Mouse (Mus musculus): ENCODE results near the gene Pla2g10.

The Pla2g10 gene

DNA sequence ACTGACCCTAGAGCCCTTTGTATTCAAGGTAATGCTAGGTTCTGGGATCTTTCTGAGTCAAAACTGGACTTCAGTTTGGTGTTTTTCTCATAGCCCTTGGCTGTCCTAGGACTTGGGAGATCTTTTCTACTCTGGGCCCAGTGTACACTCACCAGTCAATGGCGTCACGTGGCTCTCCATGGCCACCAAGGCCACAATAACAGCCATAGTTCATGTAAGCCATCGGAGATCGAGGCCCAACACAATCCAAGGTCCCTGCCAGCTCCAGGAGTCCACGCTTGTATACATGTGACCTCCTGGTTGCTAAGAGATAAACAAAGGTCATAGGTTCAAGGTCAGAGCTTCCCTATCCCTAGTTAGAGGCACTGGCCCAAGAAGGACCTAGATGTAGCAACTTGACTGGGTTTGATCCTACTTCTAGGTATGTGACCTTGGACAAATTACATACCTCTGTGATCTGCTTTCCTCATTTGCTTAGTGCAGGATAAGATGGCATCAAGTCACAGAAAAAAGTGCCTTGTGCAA, 2.9 kb downstream of the Pla2g10 start:
- DNase-seq: no peak

DNA sequence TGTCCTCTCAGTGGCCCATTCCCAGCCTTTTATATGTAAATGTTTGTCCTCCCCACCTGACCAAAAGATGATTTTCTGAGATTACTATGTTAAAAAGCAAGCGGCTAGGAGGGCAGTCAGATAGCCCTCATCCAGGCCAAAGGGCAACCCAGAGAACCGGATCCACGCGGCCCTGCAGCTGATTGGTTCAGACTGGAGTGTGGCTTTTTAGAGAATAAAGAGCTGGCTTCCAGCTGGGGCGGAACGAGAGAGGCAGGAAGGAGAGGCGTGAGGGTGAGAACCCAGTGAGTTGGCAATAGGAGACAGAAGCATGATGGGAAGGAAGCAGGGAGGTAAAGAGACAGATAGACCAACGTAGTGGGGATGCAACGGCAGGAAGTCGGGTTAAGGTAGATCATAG, 7.8 kb downstream of the Pla2g10 start:
- DNase-seq: no peak

GRCm38 (mm10) chr16:13716821-13717553, 13.8 kb downstream of the Pla2g10 start:
- DNase-seq: no peak

- DNase-seq: no peak
Observed at GRCm38 (mm10) chr16:13714910-13715309, 15.9 kb downstream of the Pla2g10 start.

DNA sequence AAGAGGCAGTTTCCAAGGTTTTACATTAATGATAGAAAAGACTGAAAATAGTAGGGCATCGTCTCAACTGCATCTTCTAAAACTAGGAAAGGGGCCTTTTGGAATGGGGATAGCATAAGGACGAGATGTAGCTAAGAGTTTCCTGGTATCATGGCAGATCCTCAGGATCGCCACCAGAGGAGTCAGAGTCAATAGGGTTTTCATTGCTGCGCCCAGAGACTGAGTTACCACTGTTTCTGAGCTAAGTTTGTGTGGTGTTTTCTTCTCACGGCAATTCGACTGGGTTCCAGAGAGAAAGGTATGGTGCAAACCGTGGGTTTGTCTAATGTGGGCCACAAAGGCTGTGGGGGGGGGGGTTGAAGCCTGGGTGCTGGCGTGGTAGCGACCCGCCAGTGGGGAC, 26.1 kb downstream of the Pla2g10 start:
- DNase-seq: no peak

- peak; percentile 5 for DNase-seq
Observed at GRCm38 (mm10) chr16:13702184-13702583, 28.6 kb downstream of the Pla2g10 start.

- DNase-seq: no peak
Observed at GRCm38 (mm10) chr16:13698998-13699397, 31.8 kb downstream of the Pla2g10 start.

- no peak for DNase-seq
Observed at GRCm38 (mm10) chr16:13678601-13679319, 52.0 kb downstream of the Pla2g10 start.

DNA sequence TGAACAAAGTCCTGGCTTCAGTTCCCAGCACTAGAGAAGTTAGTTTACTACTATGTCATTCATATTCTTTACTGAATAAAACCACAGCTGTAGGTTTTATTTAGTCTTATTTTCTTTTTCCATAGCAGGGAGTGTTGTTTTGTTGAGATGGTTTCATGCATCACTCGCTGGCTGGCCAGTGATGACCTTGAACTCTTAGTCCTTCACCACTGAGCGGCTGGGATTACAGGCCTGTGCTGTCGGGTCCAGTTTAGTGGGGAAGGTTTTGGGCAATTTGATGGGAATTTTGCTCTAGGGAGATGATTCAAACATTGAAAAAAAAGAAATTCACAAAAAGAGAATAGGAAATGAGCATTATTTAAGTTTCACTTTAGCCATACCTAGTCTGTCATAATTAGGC, 56.3 kb downstream of the Pla2g10 start:
- DNase-seq: no peak

GRCm38 (mm10) chr16:13673114-13673513, 57.7 kb downstream of the Pla2g10 start:
- no peak for DNase-seq

- peak; percentile 57 for DNase-seq
Observed at GRCm38 (mm10) chr16:13672386-13672898, 58.3 kb downstream of the Pla2g10 start.

DNA sequence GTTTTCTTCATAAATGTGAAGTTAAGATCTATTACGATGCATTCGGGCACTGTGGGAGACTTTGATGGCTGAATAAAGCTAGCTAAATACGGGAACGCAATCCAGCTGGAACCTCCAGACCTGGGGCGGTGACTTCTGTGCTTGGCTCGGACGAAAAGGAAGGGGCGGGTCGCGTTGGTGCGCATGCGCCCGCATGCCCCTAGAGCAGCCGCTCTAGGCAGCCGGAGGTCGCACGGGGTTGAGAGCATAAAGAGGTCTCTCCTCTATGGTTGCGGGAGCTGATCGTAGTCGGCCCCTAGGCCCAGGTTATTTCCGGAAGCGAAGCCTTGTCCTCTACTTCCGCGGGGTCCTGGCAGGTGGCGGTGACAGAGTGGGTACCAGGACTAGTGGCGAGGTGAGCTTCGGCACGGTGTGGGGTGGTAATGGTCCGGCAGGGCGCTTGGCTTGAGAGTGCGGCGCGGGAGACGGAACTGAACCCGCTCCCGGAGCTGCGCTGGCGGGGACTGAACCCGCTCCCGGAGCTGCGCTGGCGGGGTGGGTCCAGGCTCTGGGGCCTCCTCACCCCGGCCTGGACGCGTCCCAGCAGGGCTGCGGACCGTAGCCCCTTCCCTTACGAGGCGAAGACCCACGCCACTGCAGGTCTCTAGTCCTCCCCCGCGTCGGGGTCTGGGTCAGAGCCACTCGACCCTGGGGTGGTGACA, 58.9 kb downstream of the Pla2g10 start, which contains the start of the genes Bfar and 3110001I22Rik:
Bfar (plus strand) TSS at position 174 of the 701 bp plus-strand sequence.
3110001I22Rik (plus strand) TSS at position 245 of the 701 bp plus-strand sequence.
- DNase-seq: peak; percentile 94

DNA sequence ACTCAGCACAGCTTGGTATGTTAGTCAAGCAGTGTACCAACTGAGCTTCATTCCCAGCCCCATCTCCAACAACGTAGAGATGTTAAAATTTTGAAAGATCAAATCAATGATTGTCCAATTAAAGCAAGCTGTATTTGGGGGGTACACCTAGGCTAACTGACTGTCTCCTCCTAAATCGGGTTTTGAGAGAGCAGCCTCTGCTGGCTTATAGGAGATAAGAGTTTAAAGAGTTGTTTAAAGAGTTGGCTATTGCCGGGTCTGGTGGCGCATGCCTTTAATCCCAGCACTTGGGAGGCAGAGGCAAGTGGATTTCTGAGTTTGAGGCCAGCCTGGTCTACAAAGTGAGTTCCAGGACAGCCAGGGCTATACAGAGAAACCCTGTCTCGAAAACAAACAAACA, 59.9 kb downstream of the Pla2g10 start:
- peak; percentile 15 for DNase-seq

DNA sequence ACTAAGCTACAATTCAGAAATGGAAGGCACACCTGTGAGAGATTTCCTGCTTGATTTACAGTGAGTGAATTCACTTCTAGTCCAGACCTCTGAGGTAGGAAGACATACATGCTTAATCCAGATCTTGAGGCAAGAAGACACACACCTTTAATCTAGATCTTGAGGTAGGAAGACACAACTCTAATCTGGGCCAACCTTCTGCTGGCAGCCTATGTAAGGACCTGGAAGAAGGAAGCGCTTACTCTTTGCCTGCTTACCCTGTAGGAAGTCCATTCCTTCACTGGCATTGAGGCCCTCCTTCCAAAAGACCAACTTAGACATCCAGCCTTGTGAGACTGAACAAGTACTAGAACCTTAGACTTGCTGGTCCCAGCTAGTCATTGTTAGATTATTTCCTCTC, 61.5 kb downstream of the Pla2g10 start:
- peak; percentile 18 for DNase-seq

GRCm38 (mm10) chr16:13668402-13669108, 62.2 kb downstream of the Pla2g10 start:
- DNase-seq: peak; percentile 50

- peak; percentile 95 for DNase-seq
Observed at GRCm38 (mm10) chr16:13667878-13668343, 62.9 kb downstream of the Pla2g10 start, which contains the start of gene Parn. Gene Parn, minus strand, starts transcription at chr16:13668170.
